Mouse (Mus musculus) left cerebral cortex, adult 2 months (tissue): Measurements from ENCODE around the gene Naa16. TPM values are rescaled to one million over a fixed set of nuclear protein-coding genes. Genes with fewer than 3 reads are reported as not detected.

Source experiments
- DNase-seq, 2 experiments: peaks; one replicate each; pipeline ENCODE4 v3.0.0; 2021 to 2022; ENCODE audit warnings: low spot score in 2 of 2, mixed read lengths in 1 of 2; ENCODE audit errors: extremely low spot score in 1 of 2
- H3K27ac ChIP-seq: fragments of 200-600 bp; 2 replicates; pipeline ENCODE4 v1.8.1; 2022
- H3K4me3 ChIP-seq: fragments of 200-600 bp; 2 replicates; pipeline ENCODE4 v1.8.1; 2022
- CTCF ChIP-seq: fragments of 200-600 bp; IDR thresholded peaks from 2 replicates; pipeline ENCODE4 v1.8.1; 2022; ENCODE audit warnings: antibody characterized with exemption, mild to moderate bottlenecking, moderate library complexity
- intact Hi-C: fragments of 180-260 bp; cut with DNase I; formaldehyde crosslinking; loops from one replicate; pipeline ENCODE4 v1.15.1; 2025
- total RNA-seq, 2 experiments: library from RNA; stranded (reverse); gene quantifications; 2 replicates each; pipeline ENCODE4 v1.2.3; 2021

Gene Naa16
- total RNA-seq, 2 experiments from 2014 or later = 12.4 to 15.9 TPM

DNA sequence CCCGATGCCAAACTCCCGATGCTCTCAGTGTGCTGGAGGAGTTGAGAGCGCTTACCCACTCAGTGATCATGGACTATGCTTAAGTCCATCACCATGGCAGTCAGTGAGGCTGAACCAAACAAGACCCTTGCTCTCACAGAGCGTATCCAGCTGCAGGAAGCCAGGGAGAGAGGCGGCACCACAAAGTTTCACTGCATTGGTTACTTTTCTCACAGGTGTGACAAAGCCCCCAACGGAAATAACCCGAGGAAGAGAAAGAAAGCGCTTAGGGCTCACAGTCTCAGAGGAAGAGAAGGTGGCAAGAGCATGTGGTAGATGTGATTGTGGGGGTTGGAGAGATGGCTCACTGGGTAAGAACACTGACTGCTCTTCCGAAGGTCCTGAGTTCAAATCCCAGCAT, 110.1 kb downstream of the Naa16 start:
- Histone ChIP-seq H3K27ac (no peak overlapping the region), H3K4me3 (no peak overlapping the region)
- no peak for DNase-seq
- TF ChIP-seq CTCF = no peak
- intact Hi-C loops = no loop called here

DNA sequence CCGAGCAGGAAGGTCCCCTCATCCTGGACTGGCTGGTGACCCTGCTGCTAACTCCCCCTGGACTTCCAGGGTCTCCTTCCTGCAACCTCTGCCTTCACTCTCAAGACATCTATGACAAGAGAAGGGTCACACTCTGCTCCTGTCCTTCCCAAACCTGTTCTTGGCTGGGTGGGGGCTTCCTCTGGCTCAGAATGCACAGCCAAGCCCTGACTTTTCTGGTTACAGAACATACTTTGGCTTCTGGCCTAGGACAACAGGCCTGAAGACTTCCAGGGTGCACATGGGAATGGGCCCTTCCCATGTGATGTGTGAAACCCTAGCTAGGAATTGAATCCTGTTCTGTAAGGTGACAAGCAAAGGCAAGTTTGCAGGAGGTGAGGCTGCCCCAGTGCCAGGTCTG, 111.1 kb downstream of the Naa16 start:
- no peak overlapping the region for H3K4me3 ChIP-seq
- no peak overlapping the region for H3K27ac ChIP-seq
- no peak for DNase-seq
- TF ChIP-seq CTCF = no peak
- intact Hi-C loops = no loop called here

DNA sequence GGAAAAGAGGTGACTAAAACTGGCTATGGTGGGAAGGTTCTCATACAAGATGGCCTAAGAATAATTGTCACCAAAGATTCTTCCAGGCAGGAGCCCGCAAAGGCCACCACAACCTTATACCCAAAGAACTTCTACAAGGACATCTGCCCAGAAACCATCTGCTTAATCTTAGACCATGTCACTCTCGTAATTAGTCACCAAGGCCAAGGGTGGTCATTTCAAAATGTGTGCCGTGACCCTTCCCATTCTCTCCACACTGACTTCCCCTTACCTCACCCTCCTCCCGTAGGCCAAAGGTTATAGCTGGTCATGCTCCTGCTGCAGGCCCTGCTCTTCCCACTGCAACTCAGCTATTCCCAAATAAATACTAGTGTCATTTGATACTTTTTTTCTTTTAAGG, 111.7 kb downstream of the Naa16 start:
- intact Hi-C loops = no loop called here
- no peak for TF ChIP-seq CTCF
- DNase-seq = no peak
- no peak overlapping the region for H3K27ac ChIP-seq
- H3K4me3 ChIP-seq = no peak overlapping the region

DNA sequence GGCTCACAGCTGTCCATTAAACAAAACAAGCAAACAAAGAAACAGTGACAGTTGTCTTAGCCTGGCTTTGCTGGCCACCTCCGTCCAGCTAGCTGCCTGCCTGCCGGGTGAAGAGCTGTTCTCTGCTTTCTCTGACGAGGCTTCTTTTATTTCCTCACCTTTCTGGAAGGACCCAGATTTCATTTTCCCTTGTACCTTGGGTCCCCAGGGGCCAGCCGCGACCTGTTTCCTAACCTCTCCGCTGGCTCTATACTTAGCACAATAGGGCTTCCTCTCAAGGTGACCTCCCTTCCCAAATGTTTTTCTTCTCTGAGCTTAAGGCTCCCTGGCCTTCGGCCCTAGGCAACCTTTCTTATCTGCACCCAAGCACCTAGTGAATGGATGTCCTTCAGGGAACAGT, 112.7 kb downstream of the Naa16 start:
- intact Hi-C loops = no loop called here
- TF ChIP-seq CTCF = no peak
- no peak overlapping the region for H3K4me3 ChIP-seq
- H3K27ac ChIP-seq = peak overlapping the region; percentile 12; the same call in 1 of the 2 replicates
- no peak for DNase-seq

DNA sequence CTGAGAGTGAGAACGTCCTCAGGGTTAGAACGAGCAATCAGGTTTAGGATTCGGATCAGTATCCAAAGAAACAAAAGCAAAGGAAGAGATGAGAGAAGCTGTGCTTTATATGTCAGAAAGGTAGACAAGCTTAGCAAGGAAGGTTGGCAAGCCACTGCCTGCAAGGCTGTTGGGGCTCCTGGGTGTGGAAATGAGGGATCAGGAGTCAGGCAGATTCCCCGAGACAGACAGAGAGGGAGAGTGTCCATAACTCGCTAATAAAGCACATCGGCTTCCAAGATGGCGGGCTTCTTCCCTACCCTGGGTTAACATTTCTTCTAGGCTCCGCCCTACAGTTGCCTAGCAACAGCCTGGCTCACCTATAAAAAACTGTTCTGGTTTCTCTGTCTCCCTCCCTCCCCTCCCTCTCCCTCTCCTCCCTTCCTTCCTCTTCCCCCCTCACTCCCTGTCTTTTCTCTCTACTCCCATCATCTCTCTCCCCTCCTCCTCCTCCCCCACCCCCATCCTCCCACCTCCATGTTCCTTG, 114.6 kb downstream of the Naa16 start:
- TF ChIP-seq CTCF = no peak
- intact Hi-C loops = no loop called here
- DNase-seq = no peak

DNA sequence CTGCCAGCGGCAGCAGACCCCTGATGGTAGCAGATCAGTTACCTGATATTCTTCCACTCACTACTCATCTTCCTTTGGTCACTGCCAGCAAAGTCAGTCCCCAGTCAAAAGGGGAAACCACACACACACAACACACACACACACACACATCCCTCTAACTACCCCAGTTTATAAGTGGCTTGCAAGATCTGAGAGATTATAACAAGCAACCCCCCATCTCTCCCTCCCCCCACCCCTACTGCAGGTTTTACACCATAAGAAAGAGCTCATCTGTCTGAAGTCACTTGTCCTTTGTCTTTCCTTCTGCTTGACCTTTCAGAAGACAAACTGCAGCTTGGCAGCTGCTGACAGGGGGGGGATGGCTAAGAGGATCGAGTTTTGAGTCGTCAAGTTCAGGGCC, 115.1 kb downstream of the Naa16 start:
- intact Hi-C loops = no loop called here
- Histone ChIP-seq H3K27ac (no peak overlapping the region), H3K4me3 (no peak overlapping the region)
- TF ChIP-seq CTCF = no peak
- no peak for DNase-seq

More for the DNA sequence above, 114.6 kb downstream of the Naa16 start:
- Histone ChIP-seq H3K4me3 (no peak overlapping the region), H3K27ac (no peak overlapping the region)

Other genes with a start within 250 kb of the Naa16 start
- gene Zfp957, start 143.4 kb downstream of the Naa16 start, total RNA-seq = not detected
- 10 to 100 TPM; 33.6 to 44.5 TPM for gene Rgcc, start 89.1 kb downstream of the Naa16 start, total RNA-seq
- gene Mtrf1, start 7.0 kb upstream of the Naa16 start, total RNA-seq = 1 to 10 TPM; 5.0 to 6.7 TPM
- 10 to 100 TPM; 38.2 to 38.8 TPM for gene Kbtbd7, start 35.7 kb upstream of the Naa16 start, total RNA-seq
- gene Kbtbd6, start 61.1 kb upstream of the Naa16 start, total RNA-seq = 1 to 10 TPM in 1 of 2 experiments, under 1 TPM in 1; 0.72 to 1.2 TPM
- 1 to 10 TPM; 4.1 to 4.6 TPM for gene Elf1, start 90.4 kb upstream of the Naa16 start, total RNA-seq
- 10 to 100 TPM; 47.7 to 52.0 TPM for gene Wbp4, start 90.7 kb upstream of the Naa16 start, total RNA-seq
- gene Sugt1, start 196.9 kb upstream of the Naa16 start, total RNA-seq = 10 to 100 TPM; 83.6 to 88.8 TPM